Comparison of ENCODE assay signal across 19 mouse cellular contexts in genomic region chr13:97366723-97367122, GRCm38 (mm10).
"Had no signal": no experiment of that assay in that cellular context is flagged by ENCODE, and none has a peak within 500 bp of the region (broad histone marks: within the 10 kb centered on the region; RNA-seq: fewer than 3 reads in every experiment).

No protein-coding gene starts in this region.

- ATAC-seq: liver, embryonic 12.5 days; midbrain, embryonic 16.5 days had no signal

- H3K4me3 ChIP-seq: liver, embryonic 12.5 days; lung, embryonic 15.5 days; midbrain, embryonic 12.5 days; myocyte; neural tube, embryonic 13.5 days; neural tube, embryonic 15.5 days had no signal

- DNase-seq: lung, adult 18-20 months; lung, postnatal 4 days; midbrain, embryonic 14.5 days; retina, postnatal 1 day; right cerebral cortex, adult 18-20 months; right cerebral cortex, postnatal 25 days; right cerebral cortex, postnatal 4 days; spleen, adult 18-20 months; thymus, adult 18-20 months; thymus, postnatal 25 days; thymus, postnatal 4 days had no signal

- H3K4me2 ChIP-seq: liver, embryonic 12.5 days; lung, embryonic 15.5 days; midbrain, embryonic 12.5 days; neural tube, embryonic 13.5 days; neural tube, embryonic 15.5 days had no signal

- H3K27ac ChIP-seq: liver, embryonic 12.5 days; liver, embryonic 14.5 days; lung, embryonic 15.5 days; midbrain, embryonic 12.5 days; neural tube, embryonic 15.5 days had no signal

- H3K27me3 ChIP-seq: lung, embryonic 15.5 days; neural tube, embryonic 13.5 days; neural tube, embryonic 15.5 days had no signal

- H3K36me3 ChIP-seq: liver, embryonic 12.5 days; lung, embryonic 15.5 days; midbrain, embryonic 12.5 days; neural tube, embryonic 13.5 days; neural tube, embryonic 15.5 days had no signal

- H3K9ac ChIP-seq: liver, embryonic 12.5 days; liver, embryonic 14.5 days; lung, embryonic 15.5 days; midbrain, embryonic 12.5 days; neural tube, embryonic 13.5 days; neural tube, embryonic 15.5 days had no signal

- H3K9me3 ChIP-seq: liver, embryonic 12.5 days; lung, embryonic 15.5 days; midbrain, embryonic 12.5 days; neural tube, embryonic 13.5 days; neural tube, embryonic 15.5 days had no signal
